Mouse (Mus musculus) kidney, adult 2 months (tissue): ENCODE results near the gene Odf3l1.

ENCODE experiments used
- CTCF ChIP-seq: fragments of 200-500 bp; conservative IDR thresholded peaks from 2 replicates; pipeline ENCODE4 v1.5.1; 2011; ENCODE audit warnings: low read depth, mild to moderate bottlenecking, control low read depth, low read length, moderate library complexity, mixed read lengths; ENCODE audit not compliant: insufficient read depth, insufficient read length
- POLR2A ChIP-seq: fragments of 200-500 bp; IDR thresholded peaks from one replicate; pipeline ENCODE4 v1.6.1; 2011; ENCODE audit warnings: low read depth, low read length, control low read depth

DNA sequence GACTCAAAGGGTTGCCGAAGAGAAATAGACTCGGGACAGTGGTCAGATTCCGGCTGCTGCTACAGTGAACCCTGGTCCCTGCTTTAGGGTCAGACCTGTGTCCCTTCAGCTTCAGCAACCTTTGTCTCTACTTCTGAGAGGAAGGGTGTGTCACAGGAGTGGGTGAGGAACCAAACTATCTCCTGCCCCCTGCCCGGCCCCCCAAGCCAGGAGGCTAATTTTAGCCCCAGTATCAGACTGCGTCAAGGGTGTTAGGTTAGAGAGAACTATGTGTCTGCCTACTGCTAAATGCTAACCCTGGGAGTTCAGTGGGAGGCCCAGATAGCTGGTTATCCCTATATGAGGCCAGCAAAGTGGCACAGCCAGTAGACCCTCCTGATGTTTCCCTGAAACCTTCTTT lies 29.3 kb downstream of the Odf3l1 start:
- TF ChIP-seq CTCF (no peak), POLR2A (no peak)
